Mouse (Mus musculus) kidney, postnatal 14 days (tissue): ENCODE results near the gene Cltc.
"Not testable (repeated sequence)": the region's sequence is repeated elsewhere in the genome, so short reads cannot be mapped to it uniquely, and the experiment has no call there.

Experiments
- DNase-seq: peaks from one replicate; pipeline ENCODE4 v3.0.0; 2022; ENCODE audit warnings: mixed read lengths

Cltc gene

DNA sequence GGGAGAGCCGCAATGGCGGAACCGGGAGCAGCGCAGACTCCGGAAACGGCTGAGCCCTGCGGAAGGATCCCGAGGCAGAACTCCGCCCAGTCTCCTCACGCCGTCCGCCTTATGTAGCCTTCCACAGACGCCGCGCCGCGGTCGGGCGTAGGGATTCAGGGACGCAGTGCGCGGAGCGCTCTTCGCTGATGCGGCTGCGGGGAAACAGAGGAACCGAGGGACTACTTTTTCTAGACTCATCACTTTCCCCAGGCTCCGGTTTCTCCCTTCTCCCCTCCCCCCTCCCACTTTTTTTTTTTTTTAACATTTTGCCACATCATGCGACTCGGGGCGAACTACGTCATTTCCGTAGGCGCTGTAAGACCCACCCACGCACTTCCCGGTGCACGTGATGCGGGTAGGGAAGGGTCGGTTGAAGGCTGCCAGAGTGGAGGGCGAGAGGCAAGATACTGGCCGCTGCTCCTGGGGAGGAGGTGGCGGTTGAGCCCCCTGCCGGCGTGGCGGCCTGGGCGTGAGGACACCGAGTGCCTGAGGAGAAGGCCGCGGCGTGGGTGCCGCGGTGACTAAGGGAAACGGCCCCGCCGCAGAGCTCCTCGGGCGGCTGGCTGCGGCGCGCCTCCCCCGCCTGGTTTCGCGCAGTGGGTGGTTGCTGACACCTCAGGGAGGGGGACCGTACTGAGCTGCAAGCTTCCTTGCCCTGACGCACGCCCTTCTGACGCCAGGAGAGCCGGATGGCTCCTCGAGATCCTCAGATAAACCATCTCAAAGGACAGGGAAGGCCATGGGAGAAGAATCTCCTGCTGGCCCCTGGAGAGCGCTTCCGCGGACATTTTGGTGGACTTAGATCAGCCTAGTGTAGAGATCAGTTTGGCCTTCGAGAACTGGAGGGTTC lies at the start of gene Cltc:
Gene Cltc, minus strand, starts transcription at position 86 of the 892 bp plus-strand sequence.
- DNase-seq = peak; percentile 97

DNA sequence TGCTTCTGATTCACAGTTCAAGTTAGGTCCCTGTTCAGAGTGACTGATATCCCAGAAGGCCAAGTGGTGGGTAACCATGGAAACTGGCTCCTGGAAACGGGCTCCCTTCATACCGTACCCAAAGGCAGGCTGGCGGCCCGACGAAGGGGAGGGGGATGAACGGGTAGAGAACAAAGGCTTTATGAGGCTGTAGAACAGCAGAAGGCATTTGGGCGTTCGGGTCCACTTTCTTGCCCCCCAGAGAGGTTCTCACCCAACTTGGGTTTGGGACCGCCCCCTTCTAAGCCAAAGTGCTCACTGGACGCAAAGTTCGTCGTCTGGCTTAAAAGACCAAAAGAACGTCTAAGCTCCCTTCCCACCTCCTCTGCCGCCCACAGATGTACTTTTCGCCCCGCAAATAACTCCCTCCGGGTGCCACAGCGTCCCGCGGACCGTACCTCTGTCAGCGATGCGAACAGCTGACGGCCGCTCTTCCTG lies 49.7 kb upstream of the Cltc start:
- peak; percentile 65 for DNase-seq

- DNase-seq = no peak
Observed at GRCm38 (mm10) chr11:86794161-86794560, 36.8 kb upstream of the Cltc start.

DNA sequence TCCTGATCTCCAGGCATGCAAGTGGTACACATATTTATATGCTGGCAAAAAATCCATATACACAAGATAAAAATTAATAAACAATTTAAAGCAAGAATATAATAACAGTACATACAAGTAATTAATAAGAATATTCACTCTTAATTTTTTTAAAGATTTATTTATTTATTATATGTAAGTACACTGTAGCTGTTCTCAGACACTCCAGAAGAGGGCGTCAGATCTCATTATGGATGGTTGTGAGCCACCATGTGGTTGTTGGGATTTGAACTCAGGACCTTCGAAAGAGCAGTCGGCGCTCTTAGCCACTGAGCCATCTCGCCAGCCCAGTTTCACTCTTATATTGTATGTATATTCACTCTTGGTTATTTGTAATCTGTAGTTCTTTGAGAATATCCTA lies 30.1 kb upstream of the Cltc start:
- not testable (repeated sequence) for DNase-seq

DNA sequence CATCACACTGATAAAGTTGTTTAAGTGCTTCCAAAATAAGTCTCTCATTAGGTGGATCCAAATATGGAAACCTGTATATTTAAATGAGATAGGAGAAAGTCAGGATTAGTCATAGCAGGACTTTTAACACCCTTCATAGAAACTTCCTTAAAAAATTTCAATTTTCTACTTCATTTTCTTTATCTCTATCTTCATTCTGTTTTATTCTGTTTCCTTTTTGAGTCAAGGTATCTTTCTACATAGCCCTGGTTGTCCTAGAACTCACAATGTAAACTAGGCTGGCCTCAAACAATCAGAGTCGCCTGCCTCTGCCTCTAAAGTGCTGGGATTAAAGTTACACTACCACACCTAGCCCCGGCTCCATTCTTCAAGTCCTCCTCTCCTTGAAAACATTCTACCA lies 28.4 kb upstream of the Cltc start:
- DNase-seq = no peak

- peak; percentile 43 for DNase-seq
Observed at GRCm38 (mm10) chr11:86769884-86770283, 12.5 kb upstream of the Cltc start.

DNA sequence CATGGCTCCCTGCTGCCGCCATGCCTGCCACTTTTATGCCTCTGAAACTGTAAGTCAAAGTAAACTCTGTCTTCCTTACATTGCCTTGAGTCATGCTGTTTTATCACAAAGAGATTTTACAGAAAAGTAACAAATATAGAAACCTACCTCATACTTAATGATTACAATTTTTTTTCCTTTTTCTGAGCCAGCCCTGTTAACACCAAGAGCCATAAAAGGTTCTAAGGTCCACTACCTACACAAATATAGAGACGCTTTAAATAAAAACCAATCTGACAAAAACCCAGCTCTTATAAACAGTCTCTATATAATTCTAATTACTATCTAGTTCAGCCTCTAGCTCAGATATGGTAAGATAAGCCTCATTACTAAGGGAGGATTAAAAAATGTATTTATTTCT lies 7.1 kb upstream of the Cltc start:
- no peak for DNase-seq

- not testable (repeated sequence) for DNase-seq
Observed at GRCm38 (mm10) chr11:86763127-86763526, 5.8 kb upstream of the Cltc start.

- no peak for DNase-seq
Observed at GRCm38 (mm10) chr11:86760357-86760756, 3.0 kb upstream of the Cltc start.

DNA sequence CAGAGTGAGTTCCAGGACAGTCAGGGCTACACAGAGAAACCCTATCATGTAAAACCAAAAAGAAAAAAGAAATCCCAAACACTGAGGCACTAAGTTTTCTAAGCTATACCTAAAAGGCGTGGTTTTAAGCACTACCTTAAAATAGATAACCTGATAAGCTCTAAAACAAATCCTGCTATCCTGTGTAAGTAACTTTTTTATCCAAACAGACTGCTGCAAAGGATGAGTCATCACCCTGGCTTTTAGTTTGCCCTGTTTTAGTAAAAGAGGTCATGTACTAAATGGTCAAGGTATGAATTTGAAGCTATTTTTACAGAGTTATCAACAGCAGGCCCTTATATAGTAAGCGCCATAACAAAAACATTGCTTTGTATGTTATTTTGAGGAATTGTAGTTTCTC lies 2.5 kb upstream of the Cltc start:
- DNase-seq = no peak

DNA sequence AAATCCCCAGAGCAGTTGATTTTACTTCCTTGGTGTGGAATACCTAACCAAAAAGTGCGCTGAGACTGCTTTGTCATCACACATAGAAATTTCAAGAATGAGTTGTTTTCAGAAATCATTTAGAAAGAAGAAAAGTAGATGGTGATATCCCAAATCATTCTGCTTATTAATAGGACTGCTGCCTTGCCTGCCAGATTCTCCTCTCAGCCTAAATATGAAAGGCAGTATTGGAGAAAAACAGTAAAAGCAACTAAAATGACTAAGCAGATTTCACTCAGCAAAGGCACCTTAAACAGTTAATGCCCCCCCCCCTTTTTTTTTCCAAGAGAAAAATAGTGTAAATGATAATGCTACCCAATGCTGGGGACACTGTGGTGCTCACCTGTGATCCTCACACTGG lies 1.9 kb upstream of the Cltc start:
- no peak for DNase-seq

DNA sequence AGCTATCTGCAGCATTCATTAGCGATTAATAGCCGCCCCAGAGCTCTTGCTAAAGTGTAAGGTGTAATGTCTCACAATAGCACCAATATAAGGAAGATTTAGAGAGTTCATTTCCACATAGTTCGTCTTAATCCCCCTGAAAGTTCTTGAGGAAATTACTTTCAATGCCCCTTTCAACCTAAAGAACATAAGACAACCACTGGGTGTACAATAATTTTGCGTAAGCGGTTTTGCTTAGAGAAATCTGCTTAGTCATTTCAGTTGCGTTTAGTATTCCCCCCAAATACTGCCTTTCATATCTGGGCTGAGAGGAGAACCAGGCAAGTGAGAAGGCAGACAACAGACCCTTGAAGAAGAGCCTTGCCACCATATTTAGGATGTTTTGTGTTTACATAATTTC lies 1.2 kb upstream of the Cltc start:
- no peak for DNase-seq

DNA sequence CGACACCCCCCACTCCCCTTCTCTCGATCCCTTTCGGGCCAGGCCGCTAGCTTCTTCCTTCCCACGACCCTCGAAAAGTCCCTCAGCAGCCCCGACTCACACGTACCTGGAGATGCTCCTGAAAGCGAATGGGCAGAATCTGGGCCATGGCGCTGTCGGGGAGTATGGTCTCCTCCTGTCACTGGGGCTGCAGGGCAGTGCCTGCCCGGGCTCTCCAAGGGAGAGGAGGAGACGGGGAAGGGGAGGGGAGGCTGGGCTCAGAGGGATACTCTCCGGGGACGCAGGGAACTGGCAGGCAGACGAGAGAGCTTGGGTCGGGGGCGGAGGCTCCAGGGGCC lies 254 bp downstream of the Cltc start:
- DNase-seq = no peak

- DNase-seq = peak; percentile 77
Observed at GRCm38 (mm10) chr11:86756156-86757141, 916 bp downstream of the Cltc start.

DNA sequence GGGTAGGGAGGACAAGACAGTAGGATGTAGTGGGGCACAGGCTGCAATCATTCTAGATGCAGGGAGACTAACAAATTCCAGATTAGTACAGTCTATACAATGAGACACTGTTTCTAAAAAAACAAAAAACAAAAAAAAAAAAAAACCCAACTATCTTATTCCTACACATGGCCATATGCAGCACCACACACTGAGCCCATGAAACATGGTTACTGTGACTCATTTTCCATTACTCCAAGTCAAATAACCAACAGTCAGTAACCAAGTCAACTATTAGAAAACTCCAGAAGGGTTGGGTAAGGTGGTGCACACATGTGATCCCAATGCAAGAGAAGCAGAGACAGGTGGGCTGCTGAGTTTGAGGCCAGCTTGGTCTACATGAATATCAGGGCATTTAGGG lies 5.0 kb downstream of the Cltc start:
- no peak for DNase-seq

- no peak for DNase-seq
Observed at GRCm38 (mm10) chr11:86751010-86751409, 6.4 kb downstream of the Cltc start.

GRCm38 (mm10) chr11:86749776-86750423 lies 7.5 kb downstream of the Cltc start:
- no peak for DNase-seq

- DNase-seq = no peak
Observed at GRCm38 (mm10) chr11:86745634-86746404, 11.5 kb downstream of the Cltc start.

- no peak for DNase-seq
Observed at GRCm38 (mm10) chr11:86742605-86743004, 14.8 kb downstream of the Cltc start.

- no peak for DNase-seq
Observed at GRCm38 (mm10) chr11:86741505-86741904, 15.9 kb downstream of the Cltc start.

- no peak for DNase-seq
Observed at GRCm38 (mm10) chr11:86739470-86739869, 17.9 kb downstream of the Cltc start.

GRCm38 (mm10) chr11:86738956-86739355 lies 18.4 kb downstream of the Cltc start:
- DNase-seq = no peak
